Mouse (Mus musculus) cortical plate, adult 2 months (tissue): ENCODE measurements around the gene Neu1.

ENCODE experiments used
- CTCF ChIP-seq: fragments of 200-500 bp; IDR thresholded peaks from 2 replicates; pipeline ENCODE4 v1.5.1; 2011; ENCODE audit warnings: mild to moderate bottlenecking, control low read depth, low read length; ENCODE audit not compliant: insufficient read depth; ENCODE audit errors: extremely low read depth
- POLR2A ChIP-seq: fragments of 200-500 bp; IDR thresholded peaks from 2 replicates; pipeline ENCODE4 v1.6.1; 2011; ENCODE audit warnings: mild to moderate bottlenecking, low read length, control low read depth; ENCODE audit not compliant: insufficient read depth; ENCODE audit errors: extremely low read depth

DNA sequence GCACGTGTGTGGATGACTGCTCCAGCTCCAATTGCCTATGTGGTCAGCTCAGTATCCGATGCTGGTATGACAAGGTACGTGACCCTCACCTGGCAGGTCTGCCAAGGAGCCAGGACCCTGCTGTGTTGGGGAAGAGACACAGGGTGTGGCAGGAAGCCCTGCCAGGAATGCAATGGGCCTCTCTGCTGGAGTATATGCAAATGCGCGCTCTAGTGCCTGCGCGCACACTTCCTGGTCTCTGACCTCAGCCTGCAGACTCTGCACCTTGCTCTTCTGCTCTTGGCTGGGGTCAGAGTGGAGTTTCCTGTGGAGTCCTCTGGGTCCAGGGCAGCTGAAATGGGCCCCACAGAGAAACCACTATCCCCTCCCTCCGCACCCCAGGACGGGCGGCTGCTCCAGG, 20.1 kb upstream of the Neu1 start:
- TF ChIP-seq POLR2A = no peak
- TF ChIP-seq CTCF = no peak
